Comparison of ENCODE assay signal across 29 mouse cellular contexts in genomic region chr4:153114998-153115397, GRCm38 (mm10).
DNase-seq lines count a peak whose midpoint lies in the region; ATAC-seq and TF ChIP-seq lines count a peak whose summit lies in the region.
"Had no signal": no experiment of that assay in that cellular context is flagged by ENCODE, and none has a peak within 500 bp of the region (broad histone marks: within the 10 kb centered on the region; RNA-seq: fewer than 3 reads in every experiment).

No protein-coding gene starts in this region.

- no peaks in the 10 kb centered on the region for H3K36me3 ChIP-seq in hindbrain, embryonic 10.5 days
- no peaks in the 10 kb centered on the region for H3K36me3 ChIP-seq in hindbrain, postnatal 0 days (ENCODE audit: insufficient read depth, low read length)
- H3K36me3 ChIP-seq in limb, embryonic 12.5 days = no peaks in the 10 kb centered on the region
- no peaks in the 10 kb centered on the region for H3K36me3 ChIP-seq in limb, embryonic 10.5 days
- no peaks in the 10 kb centered on the region for H3K36me3 ChIP-seq in intestine, embryonic 15.5 days
- no peaks in the 10 kb centered on the region for H3K36me3 ChIP-seq in thymus, adult 2 months (ENCODE audit: control insufficient read depth, insufficient read depth, low read length)
- H3K36me3 ChIP-seq: embryonic facial prominence, embryonic 12.5 days; embryonic facial prominence, embryonic 15.5 days; forebrain, embryonic 15.5 days; G1E; heart, embryonic 12.5 days; heart, embryonic 15.5 days had no signal

- H3K4me2 ChIP-seq in hindbrain, postnatal 0 days (ENCODE audit: low read depth, low read length) = no peak overlapping the region
- no peak overlapping the region for H3K4me2 ChIP-seq in limb, embryonic 12.5 days
- no peak overlapping the region for H3K4me2 ChIP-seq in intestine, embryonic 15.5 days (replicated peaks)
- H3K4me2 ChIP-seq: embryonic facial prominence, embryonic 12.5 days; embryonic facial prominence, embryonic 15.5 days; forebrain, embryonic 15.5 days; heart, embryonic 12.5 days; heart, embryonic 15.5 days; hindbrain, embryonic 14.5 days had no signal

- TF ChIP-seq POLR2A in thymus, adult 2 months (IDR thresholded peaks at IDR 0.05; ENCODE audit: control insufficient read depth, extremely low read depth, insufficient read depth, low read length, poor library complexity) = no peak

- H3K27ac ChIP-seq in hindbrain, embryonic 10.5 days = peak overlapping the region; percentile 42
- H3K27ac ChIP-seq in hindbrain, postnatal 0 days = no peak overlapping the region
- H3K27ac ChIP-seq in limb, embryonic 12.5 days = peak overlapping the region; percentile 51; the same call in 1 of the 2 replicates
- no peak overlapping the region for H3K27ac ChIP-seq in limb, embryonic 10.5 days
- no peak overlapping the region for H3K27ac ChIP-seq in intestine, embryonic 15.5 days
- no peak overlapping the region for H3K27ac ChIP-seq in thymus, adult 2 months (ENCODE audit: control insufficient read depth, insufficient read depth, low read length)
- H3K27ac ChIP-seq: embryonic facial prominence, embryonic 12.5 days; embryonic facial prominence, embryonic 15.5 days; forebrain, embryonic 15.5 days; heart, embryonic 15.5 days; hindbrain, embryonic 14.5 days had no signal

- WGBS in hindbrain, embryonic 10.5 days = 66% methylated on average over 7 of the region's 7 CpGs
- 51% methylated on average over 7 of the region's 7 CpGs for WGBS in hindbrain, postnatal 0 days
- 51% methylated on average over 7 of the region's 7 CpGs for WGBS in limb, embryonic 12.5 days
- WGBS in limb, embryonic 10.5 days = 61% methylated on average over 7 of the region's 7 CpGs
- 60% methylated on average over 7 of the region's 7 CpGs for WGBS in intestine, embryonic 15.5 days
- WGBS in thymus, adult 2 months = 68% methylated on average over 7 of the region's 7 CpGs

- peaks cover 12% of the 10 kb centered on the region for H3K9me3 ChIP-seq in hindbrain, embryonic 10.5 days
- H3K9me3 ChIP-seq in hindbrain, postnatal 0 days (ENCODE audit: low read length) = no peaks in the 10 kb centered on the region; the same call in 1 of the 2 replicates
- H3K9me3 ChIP-seq in limb, embryonic 12.5 days = peaks cover 17% of the 10 kb centered on the region; the same call in 1 of the 2 replicates
- H3K9me3 ChIP-seq in limb, embryonic 10.5 days (replicated peaks) = no peaks in the 10 kb centered on the region
- H3K9me3 ChIP-seq in intestine, embryonic 15.5 days = no peaks in the 10 kb centered on the region
- H3K9me3 ChIP-seq: embryonic facial prominence, embryonic 15.5 days; heart, embryonic 12.5 days; heart, embryonic 15.5 days had no signal

- H3K4me1 ChIP-seq in hindbrain, embryonic 10.5 days (replicated peaks) = peaks cover 13% of the 10 kb centered on the region; the same call in 1 of the 2 replicates
- H3K4me1 ChIP-seq in hindbrain, postnatal 0 days (ENCODE audit: insufficient read depth, low read length) = no peaks in the 10 kb centered on the region
- H3K4me1 ChIP-seq in limb, embryonic 12.5 days (replicated peaks) = peaks cover 12% of the 10 kb centered on the region
- H3K4me1 ChIP-seq in limb, embryonic 10.5 days = peaks cover 29% of the 10 kb centered on the region
- H3K4me1 ChIP-seq in intestine, embryonic 15.5 days (replicated peaks) = no peaks in the 10 kb centered on the region
- H3K4me1 ChIP-seq in thymus, adult 2 months (replicated peaks; ENCODE audit: control insufficient read depth, insufficient read depth, low read length) = no peaks in the 10 kb centered on the region
- H3K4me1 ChIP-seq: embryonic facial prominence, embryonic 12.5 days; embryonic facial prominence, embryonic 15.5 days; heart, embryonic 12.5 days; heart, embryonic 15.5 days had no signal

- no peak for DNase-seq in hindbrain, embryonic 10.5 days (ENCODE audit: low spot score)
- DNase-seq in hindbrain, postnatal 0 days (ENCODE audit: low spot score) = no peak
- no peak for DNase-seq in limb, embryonic 10.5 days (ENCODE audit: low spot score)
- DNase-seq in ES-CJ7 (ENCODE audit: low read depth, low spot score) (peak; percentile 12), ZHBTc4 (ENCODE audit: low read depth, low spot score) (peak; percentile 51)
- no peak for DNase-seq in thymus, adult 2 months
- DNase-seq: adrenal gland, adult 8-10 months; adrenal gland, postnatal 25 days; cerebellum, adult 18-20 months; cerebellum, adult 9-10 months; cerebellum, postnatal 14 days; gastrocnemius, postnatal 25 days; heart, adult 18-20 months; heart, postnatal 10 days; heart, postnatal 36 days; kidney, adult 18-20 months had no signal

- H3K9ac ChIP-seq in hindbrain, postnatal 0 days (replicated peaks; ENCODE audit: low read length) = no peak overlapping the region
- H3K9ac ChIP-seq in limb, embryonic 12.5 days (replicated peaks) = no peak overlapping the region
- H3K9ac ChIP-seq in intestine, embryonic 15.5 days = no peak overlapping the region
- H3K9ac ChIP-seq: embryonic facial prominence, embryonic 12.5 days; embryonic facial prominence, embryonic 15.5 days; forebrain, embryonic 15.5 days; heart, embryonic 12.5 days; heart, embryonic 15.5 days; hindbrain, embryonic 14.5 days had no signal

- no peak overlapping the region for H3K4me3 ChIP-seq in hindbrain, embryonic 10.5 days
- H3K4me3 ChIP-seq in hindbrain, postnatal 0 days (ENCODE audit: low read length) = no peak overlapping the region
- no peak overlapping the region for H3K4me3 ChIP-seq in limb, embryonic 12.5 days (replicated peaks)
- no peak overlapping the region for H3K4me3 ChIP-seq in limb, embryonic 10.5 days
- no peak overlapping the region for H3K4me3 ChIP-seq in intestine, embryonic 15.5 days (replicated peaks)
- H3K4me3 ChIP-seq in thymus, adult 2 months (ENCODE audit: control insufficient read depth, insufficient read depth, low read length) = no peak overlapping the region
- H3K4me3 ChIP-seq: embryonic facial prominence, embryonic 12.5 days; embryonic facial prominence, embryonic 15.5 days; forebrain, embryonic 15.5 days; heart, embryonic 12.5 days; heart, embryonic 15.5 days had no signal

- TF ChIP-seq CTCF in hindbrain, postnatal 0 days (IDR thresholded peaks at IDR 0.05; ENCODE audit: low read depth) = no peak
- TF ChIP-seq CTCF in thymus, adult 2 months (IDR thresholded peaks at IDR 0.05; ENCODE audit: borderline replicate concordance, control insufficient read depth, extremely low read depth, insufficient read depth, low read length, poor library complexity) = no peak

- ATAC-seq in hindbrain, postnatal 0 days = no peak
- no peak for ATAC-seq in limb, embryonic 12.5 days (ENCODE audit: insufficient number of reproducible peaks, insufficient read depth, low FRiP score, low TSS enrichment, low read depth)
- ATAC-seq in intestine, embryonic 15.5 days = no peak
- ATAC-seq: activated CD4-positive, CD25-positive, alpha-beta regulatory T cell, adult 4 months; CD4-positive, CD25-positive, alpha-beta regulatory T cell, adult 4 months; forebrain, embryonic 15.5 days; intestine, embryonic 16.5 days; Patski had no signal

- H3K27me3 ChIP-seq in hindbrain, embryonic 10.5 days (ENCODE audit: insufficient read depth, poor library complexity, severe bottlenecking) = no peaks in the 10 kb centered on the region
- H3K27me3 ChIP-seq in hindbrain, postnatal 0 days (ENCODE audit: insufficient read depth, low read length) = no peaks in the 10 kb centered on the region
- no peaks in the 10 kb centered on the region for H3K27me3 ChIP-seq in limb, embryonic 12.5 days
- H3K27me3 ChIP-seq in limb, embryonic 10.5 days (ENCODE audit: low read depth, poor library complexity, severe bottlenecking) = no peaks in the 10 kb centered on the region
- no peaks in the 10 kb centered on the region for H3K27me3 ChIP-seq in intestine, embryonic 15.5 days (replicated peaks)
- H3K27me3 ChIP-seq in thymus, adult 2 months (ENCODE audit: control insufficient read depth, insufficient read depth, low read length) = no peaks in the 10 kb centered on the region
- H3K27me3 ChIP-seq: embryonic facial prominence, embryonic 12.5 days; embryonic facial prominence, embryonic 15.5 days; forebrain, embryonic 15.5 days; heart, embryonic 12.5 days; heart, embryonic 15.5 days; Patski had no signal

Comparison
In these comparisons a context has a peak if more than half of its experiments do, and no peak if none do; other contexts are left out.
1. H3K27ac ChIP-seq: peak in hindbrain, embryonic 10.5 days (single experiment) and limb, embryonic 12.5 days (single experiment); none in hindbrain, postnatal 0 days (single experiment), limb, embryonic 10.5 days (single experiment), intestine, embryonic 15.5 days (single experiment) and thymus, adult 2 months (single experiment).
2. DNase-seq: peak in ES-CJ7 (single experiment) and ZHBTc4 (single experiment); none in hindbrain, embryonic 10.5 days (single experiment), hindbrain, postnatal 0 days (single experiment), limb, embryonic 10.5 days (single experiment) and thymus, adult 2 months (single experiment).